Mouse (Mus musculus): ENCODE measurements at regions not wholly inside any gene's neighbourhood (a gene's known extent, or its start where the extent isn't known, plus 50 kb on each side); places are given as distances from the start of the nearest gene placed in this dataset.

GRCm38 (mm10) chr5:121078531-121078930 is 68.6 kb upstream of the Rph3a start:
- peak; percentile 81 for DNase-seq

- peak; percentile 85 for DNase-seq
Observed at GRCm38 (mm10) chr5:121076741-121077140, 66.8 kb upstream of the Rph3a start.

GRCm38 (mm10) chr5:121068821-121069220 is 58.9 kb upstream of the Rph3a start:
- peak; percentile 37 for DNase-seq

GRCm38 (mm10) chr5:121064721-121065120 is 54.8 kb upstream of the Rph3a start:
- no peak for DNase-seq

- DNase-seq = peak; percentile 44
Observed at GRCm38 (mm10) chr5:121062930-121063584, 53.2 kb upstream of the Rph3a start.

- DNase-seq = no peak
Observed at GRCm38 (mm10) chr5:121061688-121062087, 51.8 kb upstream of the Rph3a start.
